Mouse (Mus musculus) cerebellum, postnatal 14 days (tissue): ENCODE data around the gene Rbm47.

Source experiments
- DNase-seq, 2 experiments: peaks; one replicate each; pipeline ENCODE4 v3.0.0; 2021; ENCODE audit warnings: mixed read lengths in 2 of 2

The Rbm47 gene

GRCm38 (mm10) chr5:66062046-66062929, 110.6 kb downstream of the Rbm47 start:
- DNase-seq: peak; percentile 56 to 62

- no peak for DNase-seq
Measured at GRCm38 (mm10) chr5:66061667-66062045, 111.3 kb downstream of the Rbm47 start.

- DNase-seq: no peak
Measured at GRCm38 (mm10) chr5:66058844-66059243, 114.1 kb downstream of the Rbm47 start.

DNA sequence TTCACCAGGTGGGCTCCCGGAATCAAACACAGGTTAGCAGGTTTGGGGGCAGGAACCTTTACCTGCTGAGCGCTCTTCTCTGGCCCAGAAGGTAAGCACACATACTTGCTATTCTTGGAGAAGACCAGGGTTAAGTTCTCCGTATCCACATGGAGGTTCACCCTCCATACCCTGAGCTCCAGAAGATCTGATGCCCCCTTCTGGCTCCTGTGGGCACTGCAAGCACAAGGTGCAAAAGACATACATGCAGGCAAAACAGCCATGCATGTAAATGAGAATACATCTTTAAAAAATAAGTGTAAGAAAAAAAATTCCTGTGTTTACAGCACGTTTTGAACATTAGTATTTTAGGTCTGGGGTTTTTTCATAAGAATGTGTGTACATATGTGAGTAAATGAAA, 116.2 kb downstream of the Rbm47 start:
- DNase-seq: peak in 1 of 2 experiments; percentile 20

GRCm38 (mm10) chr5:66054394-66054793, 118.5 kb downstream of the Rbm47 start:
- no peak for DNase-seq

GRCm38 (mm10) chr5:66052777-66053548, 120.0 kb downstream of the Rbm47 start:
- DNase-seq: no peak

DNA sequence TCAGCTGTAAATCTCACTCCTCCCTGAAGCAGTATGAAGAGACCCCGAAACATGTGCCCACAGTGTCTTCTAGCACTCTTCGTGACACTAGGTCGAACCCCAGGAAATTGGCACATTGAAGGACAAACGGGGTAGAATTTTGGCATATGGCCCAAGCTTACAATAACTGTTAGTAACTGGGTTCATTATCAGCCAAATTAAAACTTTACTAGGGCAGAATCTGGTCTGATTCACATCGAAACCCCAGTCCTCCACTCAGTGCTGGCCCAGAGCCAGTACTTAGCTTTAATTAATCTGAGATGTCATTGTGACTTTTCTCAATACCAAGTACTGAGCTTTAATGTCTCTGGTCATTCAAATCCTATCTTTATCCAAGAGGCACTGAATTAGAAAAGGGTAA, 122.1 kb downstream of the Rbm47 start:
- DNase-seq: peak in 1 of 2 experiments; percentile 20

DNA sequence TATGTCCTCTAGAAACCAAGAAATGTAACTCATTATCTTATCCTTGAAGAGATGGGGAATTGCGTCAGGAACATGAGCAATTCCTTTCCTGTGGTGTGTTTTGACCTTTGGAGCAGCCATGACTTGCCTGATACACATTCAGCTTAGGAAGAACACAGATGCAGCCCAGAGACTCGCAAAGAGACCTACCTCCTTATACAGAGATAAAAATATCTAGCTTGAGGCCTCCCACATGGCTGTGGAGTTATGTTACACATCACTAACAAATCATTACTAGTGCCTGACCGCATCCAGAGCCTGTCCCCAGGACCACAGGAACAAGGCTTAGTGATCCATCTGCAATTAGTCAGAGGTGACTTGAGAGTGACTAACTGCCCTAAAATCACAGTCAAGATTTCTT, 126.6 kb downstream of the Rbm47 start:
- no peak for DNase-seq

DNA sequence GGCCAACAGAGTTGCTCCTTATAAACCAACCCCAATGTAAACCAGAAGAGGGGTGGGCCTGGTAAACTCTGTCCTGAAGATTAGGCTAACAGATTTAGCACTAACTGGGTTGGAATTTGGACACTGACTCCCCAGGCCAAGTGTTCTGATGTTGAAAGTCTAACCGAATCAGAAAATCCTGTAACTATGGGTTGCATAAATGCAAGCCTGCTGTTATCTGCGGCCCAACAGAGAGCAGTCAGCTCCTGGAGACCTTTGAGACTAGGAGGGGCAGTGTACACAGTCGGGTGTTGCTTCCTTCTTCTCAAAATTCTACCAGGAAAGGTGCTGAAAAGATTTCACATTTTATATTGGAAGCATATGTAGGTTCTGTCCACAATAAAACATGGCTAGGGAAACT, 129.0 kb downstream of the Rbm47 start:
- DNase-seq: no peak

DNA sequence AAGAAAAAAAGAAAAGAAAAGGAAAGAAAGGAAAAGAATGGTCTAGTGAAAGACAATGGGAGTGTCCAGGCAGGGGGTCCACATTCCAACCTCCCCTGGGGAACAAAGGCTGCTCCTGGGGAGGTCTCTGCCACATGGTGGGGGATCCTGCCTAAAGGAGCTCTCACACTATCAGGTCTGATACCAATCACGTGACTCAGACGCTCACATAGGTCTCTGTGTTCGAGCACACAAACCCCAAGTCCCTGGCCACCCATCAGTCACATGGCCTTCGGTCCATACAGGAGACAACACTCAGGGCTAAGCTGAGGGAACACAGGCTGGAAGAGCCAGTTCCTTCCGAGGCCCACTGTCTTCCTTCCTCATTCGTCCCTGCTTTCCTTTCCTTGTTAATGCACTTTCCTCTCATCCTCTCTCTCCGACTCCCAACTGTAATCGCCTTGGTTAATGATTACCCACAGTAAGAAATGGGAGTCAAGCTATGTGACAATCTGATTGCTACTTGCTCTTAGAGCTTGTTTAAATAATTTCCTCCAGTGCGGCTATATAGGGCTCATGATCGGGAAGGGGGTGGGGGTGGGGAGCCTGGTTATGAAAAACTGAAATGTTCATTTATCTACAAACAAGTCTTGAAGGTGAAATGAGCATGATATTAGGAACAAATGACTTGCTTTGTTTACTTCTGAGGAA, 130.1 kb downstream of the Rbm47 start:
- DNase-seq: no peak

- no peak for DNase-seq
Measured at GRCm38 (mm10) chr5:66040744-66041279, 132.1 kb downstream of the Rbm47 start.

GRCm38 (mm10) chr5:66039813-66040212, 133.1 kb downstream of the Rbm47 start:
- DNase-seq: no peak

- DNase-seq: no peak
Measured at GRCm38 (mm10) chr5:66037066-66037465, 135.9 kb downstream of the Rbm47 start.

GRCm38 (mm10) chr5:66036440-66037054, 136.4 kb downstream of the Rbm47 start:
- no peak for DNase-seq

DNA sequence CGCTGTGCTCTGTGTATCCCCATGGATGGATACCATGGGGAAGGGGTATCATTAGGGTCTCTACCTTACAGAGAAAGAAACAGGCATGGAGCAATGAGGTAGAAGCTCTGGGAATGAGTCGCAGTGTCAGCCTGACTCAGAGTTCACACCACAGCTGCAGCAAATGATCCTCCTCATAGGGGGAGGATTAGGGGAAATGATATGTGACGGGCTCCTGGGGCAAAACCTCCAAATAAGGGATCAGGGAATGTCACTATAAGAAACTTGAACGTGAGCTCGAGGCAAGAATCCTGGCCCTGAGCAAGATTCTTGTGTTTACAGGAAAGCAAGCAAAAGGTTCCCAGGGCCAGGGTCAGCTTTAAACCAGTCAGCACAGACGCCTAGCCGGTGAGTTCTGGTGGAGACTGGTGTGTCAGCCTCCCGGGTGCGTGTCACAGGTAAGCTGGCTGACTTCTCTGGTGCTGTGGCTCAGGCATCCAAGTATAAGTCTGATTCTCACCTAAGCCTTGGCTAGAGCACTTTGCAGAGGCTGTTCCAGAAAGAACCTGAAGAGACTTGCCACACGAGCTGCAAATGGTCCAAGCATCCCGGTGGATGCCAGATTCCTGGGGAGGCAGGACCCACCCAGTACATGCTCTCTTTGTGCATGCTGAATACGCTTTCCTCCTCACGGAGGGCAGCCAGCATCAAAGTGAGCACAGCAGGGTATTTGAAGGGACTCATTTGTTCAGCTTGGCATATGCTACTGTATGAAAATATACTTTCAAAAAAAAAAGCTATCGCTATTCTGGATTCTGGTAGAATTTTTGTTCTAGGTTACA, 138.3 kb downstream of the Rbm47 start:
- peak; percentile 20 to 43 for DNase-seq

DNA sequence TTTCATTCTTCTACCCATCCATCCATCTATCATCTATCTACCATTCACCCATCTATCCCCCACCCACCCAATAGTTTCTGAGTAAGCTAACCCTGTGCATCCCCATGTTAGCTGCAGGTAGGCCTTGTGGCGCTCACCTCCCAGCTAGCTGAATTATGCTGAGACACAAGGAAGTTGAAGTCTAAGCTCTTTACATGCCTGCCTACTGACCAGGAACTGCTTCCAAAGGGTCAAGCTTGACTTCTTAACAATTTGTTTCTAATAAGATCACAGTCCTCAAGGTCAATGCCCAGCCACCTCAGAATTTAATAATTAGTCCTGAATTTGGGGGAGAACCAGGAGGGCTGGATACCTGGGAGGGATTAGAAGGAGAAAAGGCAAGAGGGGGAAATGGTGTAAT, 140.1 kb downstream of the Rbm47 start:
- no peak for DNase-seq

- DNase-seq: no peak
Measured at GRCm38 (mm10) chr5:66031699-66032098, 141.2 kb downstream of the Rbm47 start.

DNA sequence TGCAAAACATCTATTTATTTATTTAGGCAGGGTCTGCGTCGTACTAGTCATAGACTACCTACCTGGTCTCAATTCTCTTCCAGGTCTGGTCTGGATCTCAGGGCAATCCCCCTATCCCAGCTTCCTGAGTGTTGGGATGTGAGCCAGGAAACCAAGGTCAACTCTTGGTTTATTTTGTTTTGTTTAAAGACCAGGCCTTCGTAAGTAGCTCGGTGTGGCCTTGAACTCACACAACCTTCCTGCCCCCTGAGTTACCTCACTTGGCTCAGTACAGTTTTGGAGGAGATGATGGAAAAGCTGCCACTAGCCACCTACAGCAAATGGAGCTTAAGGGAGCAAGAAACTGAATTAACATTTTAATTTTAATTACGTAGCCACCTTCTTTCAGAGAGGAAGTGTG, 144.7 kb downstream of the Rbm47 start:
- no peak for DNase-seq

- no peak for DNase-seq
Measured at GRCm38 (mm10) chr5:66027206-66027605, 145.7 kb downstream of the Rbm47 start.

- DNase-seq: no peak
Measured at GRCm38 (mm10) chr5:66026796-66027195, 146.1 kb downstream of the Rbm47 start.

DNA sequence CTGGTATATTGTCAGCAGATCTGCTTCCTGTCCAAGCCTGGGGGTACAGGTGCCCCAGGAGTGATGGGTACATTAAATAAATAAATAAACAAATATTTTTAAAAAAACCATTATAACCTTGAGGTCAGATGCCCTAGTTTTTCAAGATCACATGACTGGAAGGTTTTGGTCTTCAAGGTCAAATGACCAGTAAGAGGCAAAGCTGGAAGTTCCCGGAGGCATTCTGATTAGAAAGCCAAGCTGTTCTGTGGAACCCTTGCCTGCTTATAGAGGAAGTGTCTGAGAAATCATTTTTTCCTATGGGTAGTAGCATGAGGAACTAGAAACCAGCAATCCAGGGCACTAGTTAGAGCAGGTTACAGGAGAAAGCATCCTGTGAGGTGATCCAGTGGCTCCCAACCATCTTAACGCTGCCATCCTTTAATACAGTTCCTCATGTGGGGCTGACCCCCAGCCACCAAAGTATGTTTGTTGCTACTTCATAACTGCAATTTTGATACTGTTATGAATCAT, 157.4 kb downstream of the Rbm47 start:
- DNase-seq: no peak

DNA sequence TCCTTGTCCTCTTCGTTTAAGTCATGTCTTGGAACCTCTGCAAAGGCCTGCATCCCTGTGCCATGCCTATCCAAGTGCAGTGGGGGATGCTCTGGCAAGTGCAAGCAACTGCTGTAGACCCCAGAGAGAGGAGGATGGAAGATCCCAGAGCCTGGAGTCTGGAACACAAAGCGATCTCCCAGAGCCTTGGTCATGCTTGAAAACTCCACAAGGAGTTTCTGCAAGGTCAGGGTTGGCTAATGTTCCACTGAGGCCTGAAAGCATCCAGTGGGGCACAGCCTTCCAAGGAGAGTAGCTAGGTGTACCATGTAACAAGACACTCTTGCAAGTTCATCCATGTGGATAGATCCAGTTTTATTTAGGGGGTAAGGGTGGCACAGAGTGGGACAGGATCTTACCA, 158.5 kb downstream of the Rbm47 start:
- no peak for DNase-seq
